Mouse (Mus musculus) intestine, postnatal 0 days (tissue): Measurements from ENCODE around the gene Map4k4. TPM values are rescaled to one million over a fixed set of nuclear protein-coding genes. Genes with fewer than 3 reads are reported as not detected.

Experiments
- ATAC-seq: fragments of 200-750 bp; cut with Nextera tagmentation; 2 replicates; pipeline ENCODE4 v1.8.0; 2017; ENCODE audit warnings: mild to moderate bottlenecking, moderate TSS enrichment, moderate library complexity
- H3K27ac ChIP-seq: fragments of 300-500 bp; sonication (generic); 2 replicates; pipeline ENCODE4 v1.5.1; 2014; ENCODE audit warnings: mild to moderate bottlenecking, low read depth, low read length, moderate library complexity
- H3K27me3 ChIP-seq: fragments of 300-500 bp; sonication (generic); replicated peaks from 2 replicates; pipeline ENCODE4 v1.6.1; 2014; ENCODE audit warnings: low read length, mixed read lengths; ENCODE audit not compliant: control insufficient read depth, insufficient read depth
- H3K36me3 ChIP-seq: fragments of 300-500 bp; sonication (generic); 2 replicates; pipeline ENCODE4 v1.6.1; 2014; ENCODE audit warnings: mild to moderate bottlenecking, moderate library complexity; ENCODE audit not compliant: control insufficient read depth, insufficient read depth
- H3K4me1 ChIP-seq: fragments of 300-500 bp; sonication (generic); replicated peaks from 2 replicates; pipeline ENCODE4 v1.6.1; 2014; ENCODE audit warnings: antibody characterized with exemption, low read length, mixed read lengths; ENCODE audit not compliant: control insufficient read depth, insufficient read depth
- H3K4me2 ChIP-seq: fragments of 300-500 bp; sonication (generic); replicated peaks from 2 replicates; pipeline ENCODE4 v1.6.1; 2014; ENCODE audit warnings: low read depth, mild to moderate bottlenecking, moderate library complexity
- H3K4me3 ChIP-seq: fragments of 300-500 bp; sonication (generic); 2 replicates; pipeline ENCODE4 v1.5.1; 2014; ENCODE audit warnings: low read depth, low read length
- H3K9ac ChIP-seq: fragments of 300-500 bp; sonication (generic); 2 replicates; pipeline ENCODE4 v1.6.1; 2014; ENCODE audit warnings: mild to moderate bottlenecking, low read depth, low read length
- H3K9me3 ChIP-seq: fragments of 300-500 bp; sonication (generic); 2 replicates; pipeline ENCODE4 v1.6.1; 2016; ENCODE audit warnings: mixed run types; ENCODE audit not compliant: control insufficient read depth
- CTCF ChIP-seq: sonication (generic); IDR thresholded peaks from 2 replicates; pipeline ENCODE4 v1.5.1; 2016; ENCODE audit warnings: low read depth, mild to moderate bottlenecking, control low read depth, antibody characterized with exemption, moderate library complexity
- WGBS: fragments of 180-500 bp; shearing (Covaris S2); extraction: QIAGEN DNeasy Blood & Tissue Kit; methylation state at CpG from one replicate; pipeline ENCODE4 v1.1.7; 2014; 5-methylcytosine and 5-hydroxymethylcytosine counted together
- polyA plus RNA-seq: library from polyadenylated mRNA; unstranded; fragments of >200 nt; fragmentation: Nextera tagmentation; extraction: Ambion mirVana; gene quantifications from 2 replicates; pipeline ENCODE4 v1.2.1, GENCODE M21; 2015

Gene Map4k4
- polyA plus RNA-seq, 1 experiment from 2014 or later: 6.8 TPM

DNA sequence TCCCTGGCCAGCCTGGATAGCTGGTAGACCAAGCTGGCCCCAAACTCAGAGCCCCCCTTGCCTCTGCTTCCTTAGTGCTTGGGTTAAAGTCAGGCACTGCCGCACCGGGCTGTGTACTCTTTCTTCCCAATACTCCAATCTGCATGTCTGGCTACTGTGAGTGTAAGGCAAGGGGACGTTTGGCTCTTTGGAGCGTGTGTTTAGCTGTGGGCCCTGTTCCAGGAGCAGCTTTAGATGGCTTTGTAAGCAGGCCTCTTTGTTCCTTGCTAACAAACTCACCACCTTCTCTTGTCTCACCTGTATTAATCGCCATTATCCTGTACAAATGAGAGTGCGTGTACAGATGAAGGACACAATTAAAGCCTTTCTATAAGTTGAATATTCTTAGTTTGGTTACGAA lies 71.7 kb downstream of the Map4k4 start:
- Histone ChIP-seq H3K27ac (no peak overlapping the region), H3K36me3 (peaks cover 23% of the 10 kb centered on the region; the same call in 1 of the 2 replicates), H3K9me3 (no peaks in the 10 kb centered on the region), H3K4me2 (no peak overlapping the region), H3K4me1 (0 out of 2 replicates have a peak, but pooled peaks cover 3% of the 10 kb centered on the region), H3K4me3 (no peak overlapping the region), H3K27me3 (no peaks in the 10 kb centered on the region), H3K9ac (no peak overlapping the region)
- no peak for ATAC-seq
- 73% methylated on average over 7 of the region's 7 CpGs for WGBS
- no peak for TF ChIP-seq CTCF

- 78% methylated on average over 4 of the region's 4 CpGs for WGBS
- no peak overlapping the region for H3K4me2 ChIP-seq
- H3K9ac ChIP-seq: no peak overlapping the region
- H3K27ac ChIP-seq: no peak overlapping the region
- no peaks in the 10 kb centered on the region for H3K9me3 ChIP-seq
- 0 out of 2 replicates have a peak, but pooled peaks cover 3% of the 10 kb centered on the region for H3K4me1 ChIP-seq
- H3K27me3 ChIP-seq: no peaks in the 10 kb centered on the region
- no peak for ATAC-seq
- peaks cover 36% of the 10 kb centered on the region for H3K36me3 ChIP-seq
- TF ChIP-seq CTCF: no peak
- H3K4me3 ChIP-seq: no peak overlapping the region
Observed at GRCm38 (mm10) chr1:39973911-39974310, 73.2 kb downstream of the Map4k4 start.

DNA sequence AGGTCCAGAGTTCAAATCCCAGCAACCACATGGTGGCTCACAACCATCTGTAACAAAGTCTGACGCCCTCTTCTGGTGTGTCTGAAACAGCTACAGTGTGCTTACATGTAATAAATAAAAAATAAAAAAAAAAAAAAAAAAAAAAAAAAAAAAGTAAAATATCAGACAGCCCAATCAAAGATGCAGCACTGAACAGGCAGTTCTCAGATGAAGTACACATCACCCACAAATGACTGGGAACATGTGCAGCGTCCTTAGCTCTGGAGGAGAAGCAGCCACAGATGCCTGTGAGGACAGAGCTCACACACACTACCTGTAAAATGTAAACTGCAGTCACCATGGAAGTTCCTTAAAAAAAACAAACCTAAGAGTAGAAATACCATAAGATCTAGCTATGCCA lies 74.3 kb downstream of the Map4k4 start:
- WGBS: 82% methylated on average over 2 of the region's 2 CpGs
- H3K27ac ChIP-seq: no peak overlapping the region
- no peaks in the 10 kb centered on the region for H3K27me3 ChIP-seq
- H3K36me3 ChIP-seq: peaks cover 47% of the 10 kb centered on the region
- ATAC-seq: no peak
- no peak for TF ChIP-seq CTCF
- H3K9me3 ChIP-seq: no peaks in the 10 kb centered on the region
- H3K9ac ChIP-seq: no peak overlapping the region
- no peaks in the 10 kb centered on the region for H3K4me1 ChIP-seq
- H3K4me3 ChIP-seq: no peak overlapping the region
- H3K4me2 ChIP-seq: no peak overlapping the region

GRCm38 (mm10) chr1:39976107-39976506 lies 75.4 kb downstream of the Map4k4 start:
- TF ChIP-seq CTCF: no peak
- Histone ChIP-seq H3K4me2 (no peak overlapping the region), H3K9me3 (no peaks in the 10 kb centered on the region), H3K27ac (no peak overlapping the region), H3K4me3 (no peak overlapping the region), H3K4me1 (no peaks in the 10 kb centered on the region), H3K9ac (no peak overlapping the region), H3K27me3 (no peaks in the 10 kb centered on the region), H3K36me3 (peaks cover 56% of the 10 kb centered on the region)
- no peak for ATAC-seq
- 75% methylated on average over 2 of the region's 2 CpGs for WGBS

DNA sequence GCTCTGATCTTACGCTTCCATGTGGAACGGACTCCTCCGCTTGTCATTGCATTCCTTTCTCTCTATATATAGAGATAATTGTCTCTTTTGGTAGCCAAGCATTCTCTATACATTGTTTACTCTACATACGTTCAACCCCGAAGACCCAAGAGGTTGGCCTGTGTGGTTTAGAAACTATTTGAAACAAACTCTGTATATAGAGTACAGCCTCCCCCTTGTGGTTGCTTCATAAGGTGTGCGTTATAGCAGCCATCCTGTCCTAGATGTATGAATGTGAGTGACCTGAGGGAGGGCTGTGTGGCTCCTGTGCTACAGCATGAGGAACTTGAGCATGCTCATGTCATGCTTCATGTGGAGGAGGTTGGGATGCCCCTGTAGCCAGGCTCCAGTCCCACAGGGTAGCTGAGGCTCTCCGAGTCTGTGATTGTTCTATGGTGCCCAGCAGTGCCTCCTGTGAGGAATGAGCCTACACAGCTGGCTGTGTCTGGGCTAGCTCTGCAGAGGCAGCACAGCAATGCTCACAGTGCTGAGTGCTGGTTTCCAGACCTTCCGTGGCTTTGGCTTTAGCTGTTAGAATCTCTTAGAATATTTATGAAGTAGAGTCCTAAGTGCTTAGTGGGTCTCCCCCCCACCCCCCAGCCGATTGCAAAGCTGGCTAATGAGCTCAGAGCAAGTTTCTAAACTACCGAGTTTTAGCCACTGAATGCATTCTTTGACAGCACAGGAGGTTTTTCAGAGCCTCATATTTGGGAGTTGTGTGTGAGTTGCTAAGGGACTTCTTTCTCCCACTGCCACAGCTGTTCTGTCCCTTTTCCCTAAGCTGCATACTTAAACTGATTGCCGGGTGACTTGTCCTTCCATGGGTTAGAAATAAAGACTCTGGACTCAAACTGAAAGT lies 76.4 kb downstream of the Map4k4 start:
- no peak overlapping the region for H3K9ac ChIP-seq
- H3K27me3 ChIP-seq: no peaks in the 10 kb centered on the region
- H3K4me1 ChIP-seq: no peaks in the 10 kb centered on the region
- peaks cover 59% of the 10 kb centered on the region for H3K36me3 ChIP-seq
- H3K4me2 ChIP-seq: no peak overlapping the region
- TF ChIP-seq CTCF: peak; percentile 67
- no peak for ATAC-seq
- WGBS: 67% methylated on average over 11 of the region's 11 CpGs
- no peak overlapping the region for H3K4me3 ChIP-seq
- no peak overlapping the region for H3K27ac ChIP-seq
- H3K9me3 ChIP-seq: no peaks in the 10 kb centered on the region

DNA sequence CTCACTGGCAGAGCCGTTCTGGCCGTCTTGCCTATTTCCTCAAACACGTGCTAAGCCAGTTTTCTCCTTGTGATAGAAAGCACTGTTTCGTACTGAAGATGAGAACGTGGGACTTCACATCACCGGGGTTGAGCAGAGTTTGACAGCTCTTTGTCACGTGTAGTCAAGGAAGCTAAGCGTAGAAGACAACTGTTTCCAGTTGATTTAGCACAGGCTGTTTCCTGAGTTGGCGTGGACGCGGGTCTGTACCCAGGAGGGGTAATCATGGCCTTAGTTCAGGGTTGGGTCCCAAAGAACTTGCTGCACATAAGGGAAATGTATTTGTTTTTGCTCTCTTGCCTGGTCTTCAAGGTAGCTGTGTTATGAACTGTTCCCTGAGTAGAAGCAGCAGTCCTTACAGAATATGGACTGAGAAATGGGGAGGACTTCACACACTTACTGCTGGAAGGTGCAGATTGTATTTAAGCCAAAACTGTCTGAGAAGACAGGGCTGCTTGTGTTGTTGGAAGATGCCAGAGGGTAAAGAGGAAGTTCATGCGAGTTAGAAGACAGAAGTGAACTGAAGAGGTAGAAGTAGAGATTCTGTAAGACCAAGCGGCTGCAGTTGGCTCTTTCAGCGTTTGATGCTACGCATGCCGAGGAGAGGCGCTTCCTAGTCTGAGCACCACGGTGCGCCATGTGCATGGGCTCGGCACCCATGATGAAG lies 78.2 kb downstream of the Map4k4 start:
- WGBS: 84% methylated on average over 20 of the region's 20 CpGs
- H3K27me3 ChIP-seq: no peaks in the 10 kb centered on the region
- TF ChIP-seq CTCF: no peak
- no peaks in the 10 kb centered on the region for H3K4me1 ChIP-seq
- H3K9me3 ChIP-seq: no peaks in the 10 kb centered on the region
- H3K4me2 ChIP-seq: no peak overlapping the region
- no peak overlapping the region for H3K4me3 ChIP-seq
- no peak overlapping the region for H3K27ac ChIP-seq
- no peak overlapping the region for H3K9ac ChIP-seq
- peaks cover 61% of the 10 kb centered on the region for H3K36me3 ChIP-seq
- no peak for ATAC-seq
